Mouse (Mus musculus): ENCODE measurements around the gene Mrpl12. TPM values are rescaled to one million over a fixed set of nuclear protein-coding genes. Genes with fewer than 3 reads are reported as not detected.

Mrpl12 gene
- total and polyA plus RNA-seq, 3 experiments = 63.2 to 514 (median 125) TPM

- Histone ChIP-seq H3K4me3 (ENCODE audit: low read depth, low read length) (no peak overlapping the region), H3K27me3 (ENCODE audit: insufficient read depth, low read length) (peaks cover 40% of the 10 kb centered on the region), H3K9me3 (replicated peaks) (no peaks in the 10 kb centered on the region), H3K4me1 (ENCODE audit: insufficient read depth, low read depth, low read length) (peaks cover 35% of the 10 kb centered on the region), H3K36me3 (replicated peaks) (no peaks in the 10 kb centered on the region)
- DNase-seq (ENCODE audit: low spot score) (no peak), ATAC-seq (ENCODE audit: extremely low read depth, insufficient number of reproducible peaks, low FRiP score, poor library complexity, severe bottlenecking) (no peak)
- TF ChIP-seq POLR2AphosphoS5 (IDR thresholded peaks at IDR 0.05; ENCODE audit: insufficient replicate concordance, low read depth, low read length) = no peak
- TF ChIP-seq GATA2 (IDR thresholded peaks at IDR 0.05; ENCODE audit: borderline replicate concordance, low read depth, low read length) = no peak
- no peak for TF ChIP-seq TAL1 (conservative IDR thresholded peaks at IDR 0.05; ENCODE audit: low read depth, low read length)
These were observed 38.2 kb downstream of the Mrpl12 start for GRCm38 (mm10) chr11:120522581-120522980.

DNA sequence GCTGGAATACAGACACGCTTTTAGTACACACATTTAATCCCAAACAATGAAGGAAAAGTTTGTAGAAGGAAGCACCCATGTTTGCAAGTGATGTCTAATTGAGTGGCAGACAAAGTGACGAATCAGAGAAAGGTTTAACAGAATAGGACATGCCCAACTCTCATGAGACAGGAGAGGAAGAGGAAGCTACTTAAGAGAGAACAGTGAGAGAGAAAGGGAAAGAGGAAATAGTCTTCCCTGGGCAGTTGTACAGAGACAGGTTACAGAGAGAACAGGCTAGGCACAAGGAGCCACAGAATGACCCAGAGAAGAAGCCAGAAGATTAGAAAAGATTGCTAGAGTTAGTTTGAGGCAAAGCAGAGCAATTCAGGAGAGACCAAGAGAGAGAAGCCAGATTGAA is 41.5 kb downstream of the Mrpl12 start:
- Histone ChIP-seq H3K4me3 (ENCODE audit: low read depth, low read length) (no peak overlapping the region), H3K27me3 (ENCODE audit: insufficient read depth, low read length) (peaks cover 52% of the 10 kb centered on the region), H3K36me3 (replicated peaks) (no peaks in the 10 kb centered on the region), H3K4me1 (ENCODE audit: insufficient read depth, low read depth, low read length) (peaks cover 27% of the 10 kb centered on the region), H3K9me3 (replicated peaks) (peaks cover 11% of the 10 kb centered on the region)
- ATAC-seq (ENCODE audit: extremely low read depth, insufficient number of reproducible peaks, low FRiP score, poor library complexity, severe bottlenecking) = peak; percentile 60
- no peak for TF ChIP-seq CTCF (IDR thresholded peaks at IDR 0.05; ENCODE audit: low read depth, low read length)
- TF ChIP-seq GATA1 (IDR thresholded peaks at IDR 0.05; ENCODE audit: borderline replicate concordance, low read length) = no peak
- no peak for DNase-seq (ENCODE audit: low spot score)

- H3K4me3 ChIP-seq (ENCODE audit: low read depth, low read length) = no peak overlapping the region; the same call in 1 of the 2 replicates
- TF ChIP-seq GATA2 (IDR thresholded peaks at IDR 0.05; ENCODE audit: borderline replicate concordance, low read depth, low read length) (no peak), POLR2AphosphoS5 (IDR thresholded peaks at IDR 0.05; ENCODE audit: insufficient replicate concordance, low read depth, low read length) (no peak)
- no peaks in the 10 kb centered on the region for H3K36me3 ChIP-seq (replicated peaks)
- DNase-seq (ENCODE audit: low spot score) (no peak), ATAC-seq (ENCODE audit: extremely low read depth, insufficient number of reproducible peaks, low FRiP score, poor library complexity, severe bottlenecking) (no peak)
- peaks cover 26% of the 10 kb centered on the region for H3K4me1 ChIP-seq (ENCODE audit: insufficient read depth, low read depth, low read length)
- H3K9me3 ChIP-seq (replicated peaks) = peaks cover 14% of the 10 kb centered on the region
- peaks cover 59% of the 10 kb centered on the region for H3K27me3 ChIP-seq (ENCODE audit: insufficient read depth, low read length)
These were observed 43.4 kb downstream of the Mrpl12 start for GRCm38 (mm10) chr11:120527690-120528354.

DNA sequence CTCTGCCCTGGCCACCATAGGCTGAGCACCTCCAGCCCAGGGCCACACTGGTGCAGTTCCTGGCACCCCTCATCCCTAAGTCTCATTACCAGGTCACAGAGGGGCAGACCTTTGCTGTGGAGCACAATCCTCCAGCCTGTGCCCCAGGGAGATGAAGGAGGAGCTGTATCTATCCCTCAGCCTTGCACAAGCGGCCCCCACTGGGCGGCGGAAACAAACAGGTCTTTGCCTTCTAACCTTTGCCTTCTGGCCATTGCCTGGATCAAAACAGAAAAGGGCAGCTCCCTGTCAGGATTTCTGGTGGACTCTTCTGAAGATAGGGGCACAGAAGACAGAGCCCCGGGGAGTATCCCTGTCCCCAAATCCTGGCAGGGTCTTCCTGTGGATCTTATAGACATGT is 44.5 kb downstream of the Mrpl12 start:
- ATAC-seq (ENCODE audit: extremely low read depth, insufficient number of reproducible peaks, low FRiP score, poor library complexity, severe bottlenecking) = no peak
- TF ChIP-seq POLR2AphosphoS5 (IDR thresholded peaks at IDR 0.05; ENCODE audit: insufficient replicate concordance, low read depth, low read length) = no peak
- TF ChIP-seq TAL1 (conservative IDR thresholded peaks at IDR 0.05; ENCODE audit: low read depth, low read length) = no peak
- no peak for TF ChIP-seq GATA2 (IDR thresholded peaks at IDR 0.05; ENCODE audit: borderline replicate concordance, low read depth, low read length)
- TF ChIP-seq CTCF (IDR thresholded peaks at IDR 0.05; ENCODE audit: low read depth, low read length) = no peak
- no peak for TF ChIP-seq GATA1 (IDR thresholded peaks at IDR 0.05; ENCODE audit: borderline replicate concordance, low read length)
- Histone ChIP-seq H3K4me3 (ENCODE audit: low read depth, low read length) (no peak overlapping the region), H3K9me3 (replicated peaks) (peaks cover 14% of the 10 kb centered on the region), H3K4me1 (ENCODE audit: insufficient read depth, low read depth, low read length) (peaks cover 26% of the 10 kb centered on the region), H3K36me3 (replicated peaks) (no peaks in the 10 kb centered on the region), H3K27me3 (ENCODE audit: insufficient read depth, low read length) (peaks cover 58% of the 10 kb centered on the region)
- DNase-seq (ENCODE audit: low spot score) = no peak

GRCm38 (mm10) chr11:120530085-120530964 is 45.9 kb downstream of the Mrpl12 start, which contains the start of gene Gcgr:
Gcgr (plus strand) TSS chr11:120530699.
- ATAC-seq (ENCODE audit: extremely low read depth, insufficient number of reproducible peaks, low FRiP score, poor library complexity, severe bottlenecking) (no peak), DNase-seq (ENCODE audit: low spot score) (no peak)
- Histone ChIP-seq H3K36me3 (replicated peaks) (no peaks in the 10 kb centered on the region), H3K9me3 (replicated peaks) (peaks cover 14% of the 10 kb centered on the region), H3K4me3 (ENCODE audit: low read depth, low read length) (no peak within 1 kb of the TSS), H3K4me1 (ENCODE audit: insufficient read depth, low read depth, low read length) (peaks cover 30% of the 10 kb centered on the region), H3K27me3 (ENCODE audit: insufficient read depth, low read length) (peaks cover 69% of the 10 kb centered on the region)
- TF ChIP-seq GATA1 (IDR thresholded peaks at IDR 0.05; ENCODE audit: borderline replicate concordance, low read length) (no peak), POLR2AphosphoS5 (IDR thresholded peaks at IDR 0.05; ENCODE audit: insufficient replicate concordance, low read depth, low read length) (no peak), TAL1 (conservative IDR thresholded peaks at IDR 0.05; ENCODE audit: low read depth, low read length) (no peak), CTCF (IDR thresholded peaks at IDR 0.05; ENCODE audit: low read depth, low read length) (no peak), GATA2 (IDR thresholded peaks at IDR 0.05; ENCODE audit: borderline replicate concordance, low read depth, low read length) (no peak)

DNA sequence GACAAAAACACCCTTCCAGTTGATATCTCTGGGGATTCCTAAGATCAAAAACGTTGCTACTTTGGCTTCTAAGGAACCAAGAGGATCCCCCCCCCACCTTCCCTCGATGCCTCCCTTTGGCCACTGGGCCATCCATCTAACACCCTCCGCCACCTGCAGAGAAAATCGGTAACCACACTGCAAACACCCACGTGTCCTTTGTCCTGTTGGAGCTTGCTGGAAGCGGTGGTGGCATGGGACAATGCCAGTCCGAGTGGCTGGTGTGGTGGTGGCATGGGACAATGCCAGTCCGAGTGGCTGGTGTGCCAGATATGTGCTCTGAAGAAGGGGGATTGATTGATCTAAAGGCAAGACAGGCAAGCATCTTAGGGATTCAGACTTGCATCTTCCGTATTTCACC is 47.2 kb downstream of the Mrpl12 start:
- ATAC-seq (ENCODE audit: extremely low read depth, insufficient number of reproducible peaks, low FRiP score, poor library complexity, severe bottlenecking) (no peak), DNase-seq (ENCODE audit: low spot score) (no peak)
- Histone ChIP-seq H3K27me3 (ENCODE audit: insufficient read depth, low read length) (peaks cover 81% of the 10 kb centered on the region), H3K9me3 (replicated peaks) (peaks cover 14% of the 10 kb centered on the region), H3K36me3 (replicated peaks) (no peaks in the 10 kb centered on the region), H3K4me1 (ENCODE audit: insufficient read depth, low read depth, low read length) (peaks cover 25% of the 10 kb centered on the region), H3K4me3 (ENCODE audit: low read depth, low read length) (no peak overlapping the region)
- TF ChIP-seq GATA2 (IDR thresholded peaks at IDR 0.05; ENCODE audit: borderline replicate concordance, low read depth, low read length) (no peak), CTCF (IDR thresholded peaks at IDR 0.05; ENCODE audit: low read depth, low read length) (no peak), TAL1 (conservative IDR thresholded peaks at IDR 0.05; ENCODE audit: low read depth, low read length) (no peak), GATA1 (IDR thresholded peaks at IDR 0.05; ENCODE audit: borderline replicate concordance, low read length) (no peak), POLR2AphosphoS5 (IDR thresholded peaks at IDR 0.05; ENCODE audit: insufficient replicate concordance, low read depth, low read length) (no peak)

Measured in G1E (cell line).